Mouse (Mus musculus) embryonic facial prominence, embryonic 14.5 days (tissue): Measurements from ENCODE around the gene Lrpprc. TPM values are rescaled to one million over a fixed set of nuclear protein-coding genes. Genes with fewer than 3 reads are reported as not detected.

Source experiments
- ATAC-seq: fragments of 200-750 bp; cut with Nextera tagmentation; 2 replicates; pipeline ENCODE4 v1.8.0; 2017; ENCODE audit warnings: low read depth, moderate number of reproducible peaks, moderate TSS enrichment
- DNase-seq: peaks from one replicate; pipeline ENCODE4 v3.0.0-alpha.2; 2015; ENCODE audit warnings: low spot score
- H3K27ac ChIP-seq: fragments of 300-500 bp; sonication (generic); replicated peaks from 2 replicates; pipeline ENCODE4 v1.5.1; 2014; ENCODE audit warnings: low read depth, mild to moderate bottlenecking, low read length, moderate library complexity
- H3K27me3 ChIP-seq: fragments of 300-500 bp; sonication (generic); replicated peaks from 2 replicates; pipeline ENCODE4 v1.6.1; 2014; ENCODE audit warnings: low read length; ENCODE audit not compliant: control insufficient read depth, insufficient read depth
- H3K36me3 ChIP-seq: fragments of 300-500 bp; sonication (generic); 2 replicates; pipeline ENCODE4 v1.6.1; 2014; ENCODE audit warnings: low read length, mixed read lengths; ENCODE audit not compliant: control insufficient read depth, insufficient read depth
- H3K4me1 ChIP-seq: fragments of 300-500 bp; sonication (generic); 2 replicates; pipeline ENCODE4 v1.6.1; 2014; ENCODE audit warnings: antibody characterized with exemption, low read length; ENCODE audit not compliant: control insufficient read depth, insufficient read depth
- H3K4me2 ChIP-seq: fragments of 300-500 bp; sonication (generic); 2 replicates; pipeline ENCODE4 v1.6.1; 2014; ENCODE audit warnings: low read depth, mild to moderate bottlenecking, low read length, moderate library complexity, mixed read lengths
- H3K4me3 ChIP-seq: fragments of 300-500 bp; sonication (generic); 2 replicates; pipeline ENCODE4 v1.5.1; 2014; ENCODE audit warnings: low read depth, mild to moderate bottlenecking, low read length
- H3K9ac ChIP-seq: fragments of 300-500 bp; sonication (generic); 2 replicates; pipeline ENCODE4 v1.6.1; 2014; ENCODE audit warnings: low read depth, mild to moderate bottlenecking, low read length, moderate library complexity, mixed read lengths
- H3K9me3 ChIP-seq: fragments of 300-500 bp; sonication (generic); 2 replicates; pipeline ENCODE4 v1.6.1; 2016; ENCODE audit warnings: low read length; ENCODE audit not compliant: control insufficient read depth
- WGBS: fragments of 180-500 bp; shearing (Covaris S2); extraction: QIAGEN DNeasy Blood & Tissue Kit; methylation state at CpG from one replicate; pipeline ENCODE4 v1.1.7; 2014; 5-methylcytosine and 5-hydroxymethylcytosine counted together
- polyA plus RNA-seq: library from polyadenylated mRNA; unstranded; fragments of >200 nt; fragmentation: Nextera tagmentation; extraction: Ambion mirVana; gene quantifications from 2 replicates; pipeline ENCODE4 v1.2.1, GENCODE M21; 2014

Lrpprc gene
- polyA plus RNA-seq, 1 experiment from 2014 or later, result 37.8 TPM

GRCm38 (mm10) chr17:84738073-84738797 lies 52.4 kb downstream of the Lrpprc start:
- no peak overlapping the region for H3K9ac ChIP-seq
- H3K27me3 ChIP-seq, result no peaks in the 10 kb centered on the region
- no peak overlapping the region for H3K4me2 ChIP-seq
- peak; percentile 44; the same call in 1 of the 2 replicates for ATAC-seq
- WGBS, result 43% methylated on average over 9 of the region's 9 CpGs
- H3K9me3 ChIP-seq, result no peaks in the 10 kb centered on the region
- H3K4me3 ChIP-seq, result no peak overlapping the region
- peaks cover 14% of the 10 kb centered on the region for H3K36me3 ChIP-seq
- H3K27ac ChIP-seq, result peak overlapping the region; percentile 41
- peak; percentile 63 for DNase-seq
- H3K4me1 ChIP-seq, result peaks cover 22% of the 10 kb centered on the region

DNA sequence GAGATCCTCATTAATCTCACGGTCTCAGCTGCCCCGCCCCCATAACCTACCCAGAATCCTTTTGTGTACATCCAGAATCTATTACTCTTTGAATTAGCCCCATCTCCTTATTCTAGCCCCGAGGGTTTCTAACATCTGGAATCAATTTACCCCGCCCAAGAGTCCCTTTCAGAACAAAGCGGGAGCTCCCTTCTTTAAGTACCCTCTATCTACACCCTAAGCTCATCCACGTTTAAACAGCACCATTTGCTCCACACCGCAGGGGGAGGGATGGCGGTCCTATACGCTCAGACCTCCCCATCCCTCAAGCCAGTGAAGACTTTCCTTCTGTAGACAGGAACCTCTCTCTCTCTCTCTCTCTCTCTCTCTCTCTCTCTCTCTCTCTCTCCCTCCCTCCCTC lies 53.9 kb downstream of the Lrpprc start:
- 0 out of 2 replicates have a peak overlapping the region, but pooled peaks have one; percentile 15 for H3K27ac ChIP-seq
- H3K9me3 ChIP-seq, result no peaks in the 10 kb centered on the region
- H3K27me3 ChIP-seq, result no peaks in the 10 kb centered on the region
- H3K36me3 ChIP-seq, result peaks cover 14% of the 10 kb centered on the region
- ATAC-seq, result no peak
- no peak overlapping the region for H3K4me2 ChIP-seq
- H3K4me1 ChIP-seq, result peaks cover 20% of the 10 kb centered on the region; the same call in 1 of the 2 replicates
- WGBS, result 35% methylated on average over 9 of the region's 9 CpGs
- peak; percentile 33 for DNase-seq
- H3K9ac ChIP-seq, result no peak overlapping the region
- no peak overlapping the region for H3K4me3 ChIP-seq

DNA sequence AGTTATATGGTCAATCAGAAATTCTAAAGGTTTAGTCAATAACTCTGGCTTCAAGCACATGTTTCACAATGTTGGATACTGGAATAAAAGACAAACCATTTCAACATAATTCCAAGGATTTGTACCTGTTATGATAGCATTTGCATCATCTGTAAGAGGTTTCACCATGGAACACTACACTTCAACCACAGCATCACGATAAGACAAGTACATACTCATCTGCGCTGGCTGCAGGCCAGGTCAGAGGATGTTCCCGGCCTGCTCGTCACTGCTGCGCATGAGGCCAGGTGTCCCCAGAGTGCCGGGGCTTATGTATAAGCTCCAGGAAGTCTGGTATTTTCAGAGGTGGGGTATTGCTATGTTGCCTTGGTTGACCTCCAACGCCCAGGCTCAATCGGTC lies 58.0 kb downstream of the Lrpprc start:
- Histone ChIP-seq H3K9me3 (no peaks in the 10 kb centered on the region), H3K9ac (no peak overlapping the region), H3K36me3 (peaks cover 34% of the 10 kb centered on the region), H3K27ac (no peak overlapping the region), H3K27me3 (no peaks in the 10 kb centered on the region), H3K4me2 (no peak overlapping the region), H3K4me3 (no peak overlapping the region), H3K4me1 (peaks cover 9% of the 10 kb centered on the region; the same call in 1 of the 2 replicates)
- ATAC-seq, result no peak
- DNase-seq, result no peak
- WGBS, result 82% methylated on average over 8 of the region's 8 CpGs

DNA sequence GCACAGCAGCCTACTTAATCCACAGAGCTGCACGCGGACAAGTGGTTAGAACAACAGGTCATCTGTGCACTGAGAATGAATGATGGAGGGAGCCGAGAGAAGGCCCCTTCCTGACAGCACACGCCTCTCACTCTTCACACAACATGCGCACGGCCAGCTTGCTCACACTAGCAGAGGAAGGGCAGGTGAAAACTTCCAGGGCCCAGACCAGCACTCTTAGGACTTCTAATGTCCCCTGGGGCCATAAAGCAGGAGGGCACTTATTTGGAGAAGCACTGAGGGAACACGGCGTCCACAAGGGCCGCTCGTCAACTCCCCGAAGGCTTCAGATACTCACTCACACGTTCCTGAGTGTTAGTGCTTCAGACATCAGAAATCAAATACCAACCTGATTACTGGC lies 59.2 kb downstream of the Lrpprc start:
- no peaks in the 10 kb centered on the region for H3K4me1 ChIP-seq
- H3K4me3 ChIP-seq, result no peak overlapping the region
- WGBS, result 85% methylated on average over 12 of the region's 12 CpGs
- H3K4me2 ChIP-seq, result no peak overlapping the region
- H3K27ac ChIP-seq, result no peak overlapping the region
- DNase-seq (no peak), ATAC-seq (no peak)
- peaks cover 38% of the 10 kb centered on the region for H3K36me3 ChIP-seq
- no peaks in the 10 kb centered on the region for H3K27me3 ChIP-seq
- H3K9ac ChIP-seq, result no peak overlapping the region
- no peaks in the 10 kb centered on the region for H3K9me3 ChIP-seq

GRCm38 (mm10) chr17:84729140-84729539 lies 61.4 kb downstream of the Lrpprc start:
- no peak overlapping the region for H3K27ac ChIP-seq
- no peak overlapping the region for H3K9ac ChIP-seq
- H3K4me1 ChIP-seq, result no peaks in the 10 kb centered on the region
- H3K27me3 ChIP-seq, result no peaks in the 10 kb centered on the region
- no peak overlapping the region for H3K4me2 ChIP-seq
- peaks cover 52% of the 10 kb centered on the region for H3K36me3 ChIP-seq
- DNase-seq (no peak), ATAC-seq (no peak)
- 91% methylated on average over 5 of the region's 5 CpGs for WGBS
- H3K4me3 ChIP-seq, result no peak overlapping the region
- H3K9me3 ChIP-seq, result no peaks in the 10 kb centered on the region

DNA sequence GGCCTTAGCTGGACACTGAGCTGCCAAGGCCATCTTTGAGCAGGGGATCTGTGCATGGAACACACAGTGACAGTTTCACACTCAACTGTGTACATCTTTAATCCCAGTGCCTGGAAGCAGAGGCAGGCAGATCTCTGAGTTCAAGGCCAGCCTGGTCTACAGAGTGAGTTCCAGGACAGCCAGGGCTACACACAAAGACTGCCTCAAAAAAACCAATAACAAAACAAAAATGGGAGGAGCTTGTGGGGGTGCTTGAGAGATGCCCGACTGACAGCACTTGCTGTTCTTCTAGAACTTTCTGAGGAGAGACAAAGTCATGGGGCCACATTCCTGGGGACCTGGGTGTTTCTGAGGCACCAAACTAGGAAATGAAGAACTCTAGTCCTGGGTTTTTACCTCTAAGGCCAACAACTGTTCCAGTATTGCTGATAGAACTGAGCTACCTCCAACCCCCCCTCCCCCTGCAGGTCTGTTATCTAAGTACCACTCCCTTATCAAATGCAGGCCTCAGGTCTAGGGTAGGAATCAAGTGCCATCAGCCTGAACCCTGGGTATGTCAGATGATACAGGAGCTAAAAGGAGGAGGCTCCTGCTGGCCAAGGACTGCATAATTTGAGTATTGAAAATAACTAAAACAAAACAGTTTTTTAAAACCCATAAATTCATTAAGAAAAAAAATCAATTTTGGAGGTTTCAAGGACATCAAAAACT lies 62.2 kb downstream of the Lrpprc start:
- WGBS, result 70% methylated on average over 1 of the region's 1 CpGs
- peaks cover 60% of the 10 kb centered on the region for H3K36me3 ChIP-seq

DNA sequence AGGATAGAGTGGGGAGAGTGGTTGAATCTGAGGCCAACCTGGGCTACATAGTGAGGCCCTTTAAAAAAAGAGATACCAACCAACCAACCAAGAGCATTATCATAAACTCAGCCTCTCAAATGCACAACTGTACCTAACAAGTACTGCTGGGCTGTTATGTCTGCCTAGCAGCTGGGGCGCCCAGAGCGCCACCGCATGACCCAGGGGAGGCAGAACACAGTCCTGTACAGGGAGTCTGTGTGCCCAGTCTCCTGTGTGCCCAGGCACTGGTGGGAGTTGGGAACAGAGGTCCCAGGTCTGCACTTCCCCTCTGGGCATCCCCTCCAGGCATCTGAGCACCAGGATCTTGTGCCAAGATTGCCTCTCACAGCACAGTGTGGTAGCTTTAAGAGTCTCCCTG lies 65.4 kb downstream of the Lrpprc start:
- peaks cover 66% of the 10 kb centered on the region for H3K36me3 ChIP-seq
- no peak for DNase-seq
- H3K27ac ChIP-seq, result no peak overlapping the region
- no peak overlapping the region for H3K4me3 ChIP-seq
- H3K4me1 ChIP-seq, result no peaks in the 10 kb centered on the region
- ATAC-seq, result no peak
- no peaks in the 10 kb centered on the region for H3K27me3 ChIP-seq
- H3K9ac ChIP-seq, result no peak overlapping the region
- no peaks in the 10 kb centered on the region for H3K9me3 ChIP-seq
- H3K4me2 ChIP-seq, result no peak overlapping the region
- 100% methylated on average over 3 of the region's 3 CpGs for WGBS

More for the DNA sequence above, 62.2 kb downstream of the Lrpprc start:
- no peak overlapping the region for H3K4me3 ChIP-seq
- H3K9me3 ChIP-seq, result no peaks in the 10 kb centered on the region
- DNase-seq (no peak), ATAC-seq (no peak)
- H3K27ac ChIP-seq, result no peak overlapping the region
- H3K4me2 ChIP-seq, result no peak overlapping the region
- no peaks in the 10 kb centered on the region for H3K27me3 ChIP-seq
- H3K9ac ChIP-seq, result no peak overlapping the region
- H3K4me1 ChIP-seq, result no peaks in the 10 kb centered on the region

DNA sequence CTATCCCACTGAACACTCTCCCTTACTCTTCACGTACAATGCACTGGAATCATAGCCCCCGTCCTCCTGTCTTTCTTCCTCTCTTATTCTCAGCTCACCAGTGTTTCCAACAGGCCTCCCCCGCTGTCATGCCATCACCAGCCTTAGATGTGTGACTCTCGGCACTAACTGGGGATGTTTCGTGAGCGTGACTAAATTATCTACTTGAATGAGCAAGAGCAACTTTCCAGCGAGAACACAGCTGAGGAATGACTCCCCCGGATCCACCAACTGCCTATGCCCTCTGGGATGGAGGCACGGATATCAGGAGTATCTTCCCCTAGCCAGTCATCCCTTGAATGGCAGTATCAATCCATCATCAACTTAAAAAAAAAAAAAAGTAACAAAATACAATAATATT lies 66.6 kb downstream of the Lrpprc start:
- DNase-seq (no peak), ATAC-seq (no peak)
- Histone ChIP-seq H3K4me1 (no peaks in the 10 kb centered on the region), H3K9me3 (no peaks in the 10 kb centered on the region), H3K9ac (no peak overlapping the region), H3K4me2 (no peak overlapping the region), H3K4me3 (no peak overlapping the region), H3K27ac (no peak overlapping the region), H3K36me3 (peaks cover 55% of the 10 kb centered on the region), H3K27me3 (no peaks in the 10 kb centered on the region)
- WGBS, result 84% methylated on average over 9 of the region's 9 CpGs
